12 mouse cellular contexts compared by ENCODE assay signal in the genomic region with DNA sequence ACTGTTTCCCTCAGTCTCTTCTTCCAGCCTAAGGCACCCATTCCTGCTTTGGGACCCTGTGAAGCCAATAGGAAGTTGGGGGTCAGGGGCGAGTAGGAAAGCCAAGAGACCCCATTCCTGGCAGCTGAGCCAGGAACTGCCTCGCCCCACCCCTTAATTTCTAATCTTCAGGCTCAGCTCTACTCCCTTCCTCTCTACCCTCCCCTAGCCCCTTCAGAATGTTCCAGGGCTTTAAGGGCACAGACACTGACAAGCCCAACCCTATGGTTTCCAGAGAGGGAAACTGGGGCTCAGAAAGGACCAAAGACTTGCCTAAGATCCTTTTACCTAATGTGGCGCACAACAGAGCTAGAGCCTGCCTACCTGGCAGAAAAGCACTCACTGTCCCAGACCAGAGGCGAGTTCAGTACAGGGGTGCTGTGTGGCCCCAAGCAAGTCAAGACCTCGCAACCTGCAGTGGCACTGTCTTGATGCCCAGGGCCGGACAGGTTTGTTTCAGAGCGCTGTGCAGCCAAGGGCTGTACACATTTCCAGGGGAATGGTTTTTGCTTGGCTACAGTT. TPM values are rescaled to one million over a fixed set of nuclear protein-coding genes. Genes with fewer than 3 reads are reported as not detected.
DNase-seq lines count a peak whose midpoint lies in the region; ATAC-seq and TF ChIP-seq lines count a peak whose summit lies in the region.
"Had no signal": no experiment of that assay in that cellular context is flagged by ENCODE, and none has a peak within 500 bp of the region (broad histone marks: within the 10 kb centered on the region; RNA-seq: fewer than 3 reads in every experiment).

No protein-coding gene starts in this region.

- H3K9me3 ChIP-seq in kidney, embryonic 14.5 days (ENCODE audit: control insufficient read depth, low read length), result no peaks in the 10 kb centered on the region
- no peaks in the 10 kb centered on the region for H3K9me3 ChIP-seq in erythroblast, embryonic 14.5 days (ENCODE audit: control insufficient read depth, low read length)
- H3K9me3 ChIP-seq in liver, embryonic 14.5 days (ENCODE audit: control insufficient read depth, low read length), result no peaks in the 10 kb centered on the region

- ATAC-seq in kidney, embryonic 14.5 days (ENCODE audit: low FRiP score, low TSS enrichment), result 0 out of 2 replicates have a peak, but pooled peaks have one; percentile 9
- ATAC-seq in liver, embryonic 14.5 days (ENCODE audit: insufficient read depth), result peak; percentile 54

- TF ChIP-seq CTCF in bone marrow, adult 2 months (IDR thresholded peaks at IDR 0.05; ENCODE audit: control insufficient read depth, insufficient read depth, low read length), result no peak
- TF ChIP-seq CTCF in liver, embryonic 14.5 days (IDR thresholded peaks at IDR 0.05; ENCODE audit: low read depth), result no peak

- H3K36me3 ChIP-seq in kidney, embryonic 14.5 days (ENCODE audit: control insufficient read depth, insufficient read depth, low read length), result no peaks in the 10 kb centered on the region
- H3K36me3 ChIP-seq in erythroblast, embryonic 14.5 days (ENCODE audit: control insufficient read depth), result peaks cover 98% of the 10 kb centered on the region
- H3K36me3 ChIP-seq in liver, embryonic 14.5 days (replicated peaks; ENCODE audit: control insufficient read depth, insufficient read depth, low read depth), result peaks cover 71% of the 10 kb centered on the region

- H3K27me3 ChIP-seq in kidney, embryonic 14.5 days (ENCODE audit: control insufficient read depth, insufficient read depth, low read length), result peaks cover 10% of the 10 kb centered on the region
- H3K27me3 ChIP-seq in erythroblast, embryonic 14.5 days (ENCODE audit: control insufficient read depth), result no peaks in the 10 kb centered on the region; the same call in 1 of the 2 replicates
- H3K27me3 ChIP-seq in liver, embryonic 14.5 days (ENCODE audit: control insufficient read depth, insufficient read depth, low read length), result no peaks in the 10 kb centered on the region

- H3K9ac ChIP-seq in kidney, embryonic 14.5 days (ENCODE audit: low read depth, low read length), result peak overlapping the region; percentile 40; the same call in 1 of the 2 replicates
- peak overlapping the region; percentile 92 for H3K9ac ChIP-seq in liver, embryonic 14.5 days (replicated peaks)

- H3K27ac ChIP-seq in kidney, embryonic 14.5 days (ENCODE audit: low read depth, low read length), result no peak overlapping the region
- H3K27ac ChIP-seq in bone marrow, adult 2 months (ENCODE audit: control insufficient read depth, insufficient read depth, low read depth, low read length, poor library complexity), result peak overlapping the region; percentile 94
- peak overlapping the region; percentile 99 for H3K27ac ChIP-seq in liver, embryonic 14.5 days
- H3K27ac ChIP-seq: gastrocnemius, adult 2 months had no signal

- TF ChIP-seq POLR2A in bone marrow, adult 2 months (IDR thresholded peaks at IDR 0.05; ENCODE audit: borderline replicate concordance, control insufficient read depth, low read depth, low read length), result no peak

- H3K4me3 ChIP-seq in kidney, embryonic 14.5 days (ENCODE audit: low read length), result 0 out of 2 replicates have a peak overlapping the region, but pooled peaks have one; percentile 2
- peak overlapping the region; percentile 17 for H3K4me3 ChIP-seq in bone marrow, adult 2 months (replicated peaks; ENCODE audit: control insufficient read depth, low read depth, low read length)
- H3K4me3 ChIP-seq in erythroblast, embryonic 14.5 days (replicated peaks), result peak overlapping the region; percentile 79
- peak overlapping the region; percentile 62 to 95 for H3K4me3 ChIP-seq in liver, embryonic 14.5 days (ENCODE audit: insufficient read depth in 1 of 2, low read depth in 2 of 2, low read length in 2 of 2)
- H3K4me3 ChIP-seq: gastrocnemius, adult 2 months had no signal

- TF ChIP-seq EP300 in liver, embryonic 14.5 days (IDR thresholded peaks at IDR 0.05; ENCODE audit: low read depth), result no peak

- H3K4me2 ChIP-seq in kidney, embryonic 14.5 days (replicated peaks; ENCODE audit: low read depth, low read length), result peak overlapping the region; percentile 29
- H3K4me2 ChIP-seq in liver, embryonic 14.5 days (ENCODE audit: low read depth), result peak overlapping the region; percentile 97

- no peak for DNase-seq in kidney, adult 11 months
- DNase-seq in liver, embryonic 14.5 days (ENCODE audit: low read depth in 3 of 3, low spot score in 3 of 3), result no peak
- DNase-seq in cerebellum, postnatal 25 days, result no peak
- no peak for DNase-seq in urinary bladder, postnatal 14 days (ENCODE audit: low spot score)
- DNase-seq: adrenal gland, postnatal 36 days; gastrocnemius, adult 2 months; right cerebral cortex, postnatal 25 days; thymus, postnatal 36 days had no signal

- 54% methylated on average over 7 of the region's 7 CpGs for WGBS in kidney, embryonic 14.5 days
- 52% methylated on average over 7 of the region's 7 CpGs for WGBS in bone marrow, adult 2 months
- WGBS in liver, embryonic 14.5 days (ENCODE audit: insufficient replicate concordance), result 35% methylated on average over 7 of the region's 7 CpGs

- H3K4me1 ChIP-seq in kidney, embryonic 14.5 days (ENCODE audit: control insufficient read depth, insufficient read depth, low read length), result peaks cover 9% of the 10 kb centered on the region
- H3K4me1 ChIP-seq in bone marrow, adult 2 months (ENCODE audit: control insufficient read depth, insufficient read depth, low read length), result no peaks in the 10 kb centered on the region; the same call in 1 of the 2 replicates
- peaks cover 78% of the 10 kb centered on the region for H3K4me1 ChIP-seq in erythroblast, embryonic 14.5 days (ENCODE audit: control insufficient read depth)
- peaks cover 41 to 50% of the 10 kb centered on the region in 2 experiments for H3K4me1 ChIP-seq in liver, embryonic 14.5 days (replicated peaks; ENCODE audit: control insufficient read depth in 2 of 2, insufficient read depth in 2 of 2, low read length in 1 of 2)

RNA-seq across cellular contexts. Expression of a gene that starts 5.6 kb away (rescaled TPM):
- polyA plus RNA-seq in kidney, embryonic 14.5 days (2014; fragmentation: Nextera tagmentation; extraction: Ambion mirVana), result 1.1 and 1.2 TPM in 2 replicates
- 147 and 211 TPM in 2 replicates for polyA plus RNA-seq in bone marrow, adult 2 months (2011; ENCODE audit: insufficient read depth, insufficient read length, low replicate concordance, missing spikeins)
- polyA plus RNA-seq in erythroblast, embryonic 14.5 days (2012), result 54.9 and 73.6 TPM in 2 replicates
- polyA plus RNA-seq in liver, embryonic 14.5 days (2012; rRNA removed), result 260 and 298 TPM in 2 replicates
- 576 and 578 TPM in 2 replicates for polyA plus RNA-seq in liver, embryonic 14.5 days (2014; fragmentation: Nextera tagmentation; extraction: Ambion mirVana)
- polyA plus RNA-seq: liver, adult 2 months had no signal

RNA-seq across cellular contexts. Expression of a gene that starts 16.8 kb away (rescaled TPM):
- polyA plus RNA-seq in kidney, embryonic 14.5 days (2014; fragmentation: Nextera tagmentation; extraction: Ambion mirVana), result 40.8 and 43.5 TPM in 2 replicates
- polyA plus RNA-seq in bone marrow, adult 2 months (2011; ENCODE audit: insufficient read depth, insufficient read length, low replicate concordance, missing spikeins), result 17.6 and 24.3 TPM in 2 replicates
- polyA plus RNA-seq in erythroblast, embryonic 14.5 days (2012), result 1.4 and 1.5 TPM in 2 replicates
- 5.7 and 9.3 TPM in 2 replicates for polyA plus RNA-seq in liver, embryonic 14.5 days (2012; rRNA removed)
- 11.7 and 13.0 TPM in 2 replicates for polyA plus RNA-seq in liver, embryonic 14.5 days (2014; fragmentation: Nextera tagmentation; extraction: Ambion mirVana)

RNA-seq across cellular contexts. Expression of a gene that starts 44.9 kb away (rescaled TPM):
- polyA plus RNA-seq in kidney, embryonic 14.5 days (2014; fragmentation: Nextera tagmentation; extraction: Ambion mirVana), result 156 and 163 TPM in 2 replicates
- 103 and 127 TPM in 2 replicates for polyA plus RNA-seq in bone marrow, adult 2 months (2011; ENCODE audit: insufficient read depth, insufficient read length, low replicate concordance, missing spikeins)
- 1.0 and 1.2 TPM in 2 replicates for polyA plus RNA-seq in erythroblast, embryonic 14.5 days (2012)
- polyA plus RNA-seq in liver, embryonic 14.5 days (2012; rRNA removed), result 44.2 and 50.8 TPM in 2 replicates
- 59.5 and 65.1 TPM in 2 replicates for polyA plus RNA-seq in liver, embryonic 14.5 days (2014; fragmentation: Nextera tagmentation; extraction: Ambion mirVana)

RNA-seq across cellular contexts. Expression of a gene that starts 53.5 kb away (rescaled TPM):
- polyA plus RNA-seq in kidney, embryonic 14.5 days (2014; fragmentation: Nextera tagmentation; extraction: Ambion mirVana), result 339 and 370 TPM in 2 replicates
- 590 and 975 TPM in 2 replicates for polyA plus RNA-seq in bone marrow, adult 2 months (2011; ENCODE audit: insufficient read depth, insufficient read length, low replicate concordance, missing spikeins)
- polyA plus RNA-seq in erythroblast, embryonic 14.5 days (2012), result 62.6 and 71.3 TPM in 2 replicates
- 228 and 239 TPM in 2 replicates for polyA plus RNA-seq in liver, embryonic 14.5 days (2012; rRNA removed)
- 151 and 161 TPM in 2 replicates for polyA plus RNA-seq in liver, embryonic 14.5 days (2014; fragmentation: Nextera tagmentation; extraction: Ambion mirVana)

Comparison
In these comparisons a context has a peak if more than half of its experiments do, and no peak if none do; other contexts are left out.
1. H3K4me3 ChIP-seq: peak in every context shown above with its lines; median percentile 79 in erythroblast, embryonic 14.5 days; 78 in liver, embryonic 14.5 days; 17 in bone marrow, adult 2 months; 2 in kidney, embryonic 14.5 days.
2. RNA of a gene that starts 5.6 kb away (polyA plus RNA-seq): 260 to 578 TPM in liver, embryonic 14.5 days, 147 to 211 TPM in bone marrow, adult 2 months and 54.9 to 73.6 TPM in erythroblast, embryonic 14.5 days; 1.1 to 1.2 TPM in kidney, embryonic 14.5 days; every median in the first group is over 10 times any median in the second.
3. RNA of a gene that starts 44.9 kb away (polyA plus RNA-seq): 156 to 163 TPM in kidney, embryonic 14.5 days, 103 to 127 TPM in bone marrow, adult 2 months and 44.2 to 65.1 TPM in liver, embryonic 14.5 days; 1.0 to 1.2 TPM in erythroblast, embryonic 14.5 days; every median in the first group is over 10 times any median in the second.